Mouse (Mus musculus) bone marrow, adult 2 months (tissue): ENCODE measurements at regions not wholly inside any gene's neighbourhood (a gene's known extent, or its start where the extent isn't known, plus 50 kb on each side); places are given as distances from the start of the nearest gene placed in this dataset.
"Not testable (repeated sequence)": the region's sequence is repeated elsewhere in the genome, so short reads cannot be mapped to it uniquely, and the experiment has no call there.

Experiments
- H3K27ac ChIP-seq: fragments of 200-500 bp; 2 replicates; pipeline ENCODE4 v1.5.1; 2012; ENCODE audit warnings: low read depth, mild to moderate bottlenecking, control low read depth, inconsistent platforms, low read length; ENCODE audit not compliant: control insufficient read depth, poor library complexity, insufficient read depth
- H3K4me1 ChIP-seq: fragments of 200-500 bp; 2 replicates; pipeline ENCODE4 v1.6.1; 2011; ENCODE audit warnings: low read length; ENCODE audit not compliant: control insufficient read depth, insufficient read depth
- H3K4me3 ChIP-seq: fragments of 200-500 bp; replicated peaks from 2 replicates; pipeline ENCODE3; 2011; ENCODE audit warnings: mild to moderate bottlenecking, low read depth, low read length, control low read depth; ENCODE audit not compliant: control insufficient read depth
- CTCF ChIP-seq: fragments of 200-500 bp; IDR thresholded peaks from 2 replicates; pipeline ENCODE4 v1.5.1; 2011; ENCODE audit warnings: low read length, control low read depth; ENCODE audit not compliant: control insufficient read depth, insufficient read depth
- POLR2A ChIP-seq: fragments of 200-500 bp; IDR thresholded peaks from 2 replicates; pipeline ENCODE4 v1.6.1; 2011; ENCODE audit warnings: low read depth, mild to moderate bottlenecking, control low read depth, low read length, borderline replicate concordance; ENCODE audit not compliant: control insufficient read depth
- WGBS: fragments of 180-500 bp; shearing (Covaris S2); methylation state at CpG from one replicate; pipeline ENCODE4 v1.1.7; 2018; 5-methylcytosine and 5-hydroxymethylcytosine counted together

GRCm38 (mm10) chr16:86454810-86455209, 553.2 kb upstream of the Adamts5 start:
- no peaks in the 10 kb centered on the region for H3K4me1 ChIP-seq
- no peak overlapping the region for H3K4me3 ChIP-seq
- no peak overlapping the region for H3K27ac ChIP-seq
- 51% methylated on average over 3 of the region's 3 CpGs for WGBS
- no peak for TF ChIP-seq CTCF
- TF ChIP-seq POLR2A, result no peak

- H3K27ac ChIP-seq, result no peak overlapping the region
- H3K4me1 ChIP-seq, result no peaks in the 10 kb centered on the region
- TF ChIP-seq POLR2A (no peak), CTCF (no peak)
- H3K4me3 ChIP-seq, result no peak overlapping the region
Measured at GRCm38 (mm10) chr16:86454031-86454430, 552.4 kb upstream of the Adamts5 start.

GRCm38 (mm10) chr16:86448478-86449160, 547.0 kb upstream of the Adamts5 start:
- Histone ChIP-seq H3K4me3 (no peak overlapping the region), H3K27ac (no peak overlapping the region), H3K4me1 (no peaks in the 10 kb centered on the region)
- TF ChIP-seq POLR2A (no peak), CTCF (no peak)
- 40% methylated on average over 1 of the region's 1 CpGs for WGBS

- H3K4me1 ChIP-seq, H3K27ac ChIP-seq, H3K4me3 ChIP-seq: not testable (repeated sequence)
- WGBS, result 11% methylated on average over 5 of the region's 5 CpGs
Measured at GRCm38 (mm10) chr16:86419458-86419857, 517.8 kb upstream of the Adamts5 start.

- Histone ChIP-seq H3K27ac (no peak overlapping the region), H3K4me1 (no peaks in the 10 kb centered on the region), H3K4me3 (no peak overlapping the region)
- TF ChIP-seq CTCF (no peak), POLR2A (no peak)
- WGBS, result 72% methylated on average over 2 of the region's 2 CpGs
Measured at GRCm38 (mm10) chr16:86404309-86404708, 502.7 kb upstream of the Adamts5 start.

- WGBS, result 64% methylated on average over 1 of the region's 1 CpGs
- Histone ChIP-seq H3K4me3 (no peak overlapping the region), H3K4me1 (no peaks in the 10 kb centered on the region), H3K27ac (no peak overlapping the region)
- no peak for TF ChIP-seq POLR2A
- no peak for TF ChIP-seq CTCF
Measured at GRCm38 (mm10) chr16:86401381-86401780, 499.8 kb upstream of the Adamts5 start.

GRCm38 (mm10) chr16:86399288-86399687, 497.7 kb upstream of the Adamts5 start:
- Histone ChIP-seq H3K27ac (no peak overlapping the region), H3K4me3 (no peak overlapping the region), H3K4me1 (no peaks in the 10 kb centered on the region)
- TF ChIP-seq POLR2A, result no peak
- TF ChIP-seq CTCF, result no peak
- 65% methylated on average over 1 of the region's 1 CpGs for WGBS

GRCm38 (mm10) chr16:86397521-86397920, 495.9 kb upstream of the Adamts5 start:
- H3K4me1 ChIP-seq, result no peaks in the 10 kb centered on the region
- TF ChIP-seq CTCF (no peak), POLR2A (no peak)
- no peak overlapping the region for H3K27ac ChIP-seq
- 61% methylated on average over 2 of the region's 2 CpGs for WGBS
- no peak overlapping the region for H3K4me3 ChIP-seq
